Mouse (Mus musculus) adrenal gland, postnatal 4 days (tissue): Measurements from ENCODE around the gene Oas1d. TPM values are rescaled to one million over a fixed set of nuclear protein-coding genes. Genes with fewer than 3 reads are reported as not detected.
"Not testable (repeated sequence)": the region's sequence is repeated elsewhere in the genome, so short reads cannot be mapped to it uniquely, and the experiment has no call there.

Source experiments
- DNase-seq, 2 experiments: peaks; one replicate each; pipeline ENCODE4 v3.0.0; 2021 to 2022; ENCODE audit warnings: low spot score in 2 of 2, mixed read lengths in 2 of 2
- total RNA-seq, 2 experiments: library from RNA; stranded (reverse); gene quantifications; 2 replicates each; pipeline ENCODE4 v1.2.3; 2021

Gene Oas1d
- total RNA-seq, 2 experiments from 2014 or later = not detected

GRCm38 (mm10) chr5:120900666-120901065 lies 13.7 kb upstream of the Oas1d start:
- DNase-seq = no peak

- no peak for DNase-seq
These were observed 12.3 kb upstream of the Oas1d start for GRCm38 (mm10) chr5:120902056-120902455.

- DNase-seq = not testable (repeated sequence)
These were observed 7.3 kb upstream of the Oas1d start, which contains the start of gene Oas1a for GRCm38 (mm10) chr5:120906791-120907733. Oas1a (minus strand) TSS chr5:120907521.

GRCm38 (mm10) chr5:120908196-120908920 lies 6.0 kb upstream of the Oas1d start:
- DNase-seq = no peak

- DNase-seq = not testable (repeated sequence)
These were observed 5.0 kb downstream of the Oas1d start for GRCm38 (mm10) chr5:120919156-120919935.

GRCm38 (mm10) chr5:120920296-120920695 lies 6.0 kb downstream of the Oas1d start:
- DNase-seq = no peak

- no peak for DNase-seq
These were observed 9.6 kb downstream of the Oas1d start for GRCm38 (mm10) chr5:120923969-120924368.

- DNase-seq = not testable (repeated sequence)
These were observed 10.2 kb downstream of the Oas1d start for GRCm38 (mm10) chr5:120924520-120924919.

GRCm38 (mm10) chr5:120926311-120926710 lies 12.0 kb downstream of the Oas1d start:
- DNase-seq = not testable (repeated sequence)

GRCm38 (mm10) chr5:120927036-120927435 lies 12.7 kb downstream of the Oas1d start:
- DNase-seq = no peak

GRCm38 (mm10) chr5:120933966-120934365 lies 19.6 kb downstream of the Oas1d start:
- no peak for DNase-seq

- DNase-seq = no peak
These were observed 23.5 kb downstream of the Oas1d start for GRCm38 (mm10) chr5:120937841-120938240.

- DNase-seq = no peak
These were observed 24.2 kb downstream of the Oas1d start for GRCm38 (mm10) chr5:120938586-120938985.

GRCm38 (mm10) chr5:120942076-120942475 lies 27.7 kb downstream of the Oas1d start:
- DNase-seq = no peak

- DNase-seq = no peak
These were observed 38.0 kb downstream of the Oas1d start for GRCm38 (mm10) chr5:120952242-120952770.

GRCm38 (mm10) chr5:120953974-120954373 lies 39.6 kb downstream of the Oas1d start:
- DNase-seq = no peak

GRCm38 (mm10) chr5:120961004-120961403 lies 46.7 kb downstream of the Oas1d start:
- no peak for DNase-seq

- DNase-seq = no peak
These were observed 51.8 kb downstream of the Oas1d start for GRCm38 (mm10) chr5:120966156-120966555.

- no peak for DNase-seq
These were observed 52.6 kb downstream of the Oas1d start for GRCm38 (mm10) chr5:120966894-120967293.

- DNase-seq = no peak
These were observed 53.2 kb downstream of the Oas1d start for GRCm38 (mm10) chr5:120967355-120968133.
